Mouse (Mus musculus) lung, adult 2 months (tissue): Measurements from ENCODE around the gene Tmem212. TPM values are rescaled to one million over a fixed set of nuclear protein-coding genes. Genes with fewer than 3 reads are reported as not detected.
"Not testable (repeated sequence)": the region's sequence is repeated elsewhere in the genome, so short reads cannot be mapped to it uniquely, and the experiment has no call there.

Experiments
- DNase-seq: peaks from one replicate; pipeline ENCODE4 v3.0.0; 2022
- H3K4me1 ChIP-seq: fragments of 200-500 bp; 2 replicates; pipeline ENCODE4 v1.6.1; 2011; ENCODE audit warnings: low read length; ENCODE audit not compliant: control insufficient read depth, insufficient read depth
- H3K4me3 ChIP-seq: fragments of 200-500 bp; replicated peaks from 2 replicates; pipeline ENCODE3; 2011; ENCODE audit warnings: low read depth, mild to moderate bottlenecking, control low read depth, low read length; ENCODE audit errors: extremely low read depth
- CTCF ChIP-seq: fragments of 200-500 bp; IDR thresholded peaks from 2 replicates; pipeline ENCODE4 v1.5.1; 2011; ENCODE audit warnings: mild to moderate bottlenecking, low read length, control low read depth; ENCODE audit not compliant: insufficient read depth
- POLR2A ChIP-seq: fragments of 200-500 bp; IDR thresholded peaks from 2 replicates; pipeline ENCODE4 v1.6.1; 2011; ENCODE audit warnings: low read depth, mild to moderate bottlenecking, control low read depth, low read length, borderline replicate concordance; ENCODE audit errors: extremely low read depth
- WGBS: fragments of 180-500 bp; shearing (Covaris S2); methylation state at CpG from one replicate; pipeline ENCODE4 v1.1.7; 2018; 5-methylcytosine and 5-hydroxymethylcytosine counted together
- polyA plus RNA-seq: library from polyadenylated mRNA; depleted of rRNA; stranded (reverse); fragments of >200 nt; gene quantifications from 2 replicates; pipeline ENCODE4 v1.2.3, GENCODE M21; 2012; rRNA removed

Gene Tmem212
- polyA plus RNA-seq: 68.4 and 95.7 TPM in 2 replicates

DNA sequence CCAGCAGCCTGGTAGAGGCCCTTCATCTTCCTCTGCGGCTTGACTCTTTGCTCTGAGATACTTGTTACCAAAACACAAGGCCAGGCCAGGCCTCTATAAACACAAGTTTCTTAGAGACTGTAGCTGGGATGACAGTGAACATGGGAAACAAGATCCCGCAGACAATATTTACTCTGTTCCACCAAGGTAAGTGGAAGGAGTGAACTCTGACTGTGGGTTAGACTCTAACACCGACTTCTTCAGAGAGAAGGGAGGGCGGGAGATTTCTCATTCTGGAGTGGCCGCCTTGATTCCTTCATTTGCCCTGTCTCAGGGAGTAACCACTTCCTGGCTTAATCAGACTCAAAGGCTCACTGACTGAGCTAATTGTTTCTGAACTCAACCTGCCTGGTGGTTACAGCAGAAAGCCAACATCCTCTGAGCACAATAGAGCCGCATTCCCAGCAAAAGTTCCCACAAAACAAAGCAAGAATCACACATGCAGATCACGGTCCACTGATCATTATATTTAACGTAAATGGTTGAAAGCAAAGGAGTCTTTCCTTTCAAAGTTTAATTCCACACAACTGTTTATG lies at the start of gene Tmem212:
Gene Tmem212, minus strand, starts transcription at position 51 of the 575 bp plus-strand sequence.
- no peak for TF ChIP-seq CTCF
- TF ChIP-seq POLR2A: 0 out of 2 replicates have a peak, but pooled peaks have one; percentile 5
- Histone ChIP-seq H3K4me1 (peaks cover 7% of the 10 kb centered on the region), H3K4me3 (no peak within 1 kb of the TSS)
- no peak for DNase-seq
- WGBS: 50% methylated on average over 8 of the region's 8 CpGs

DNA sequence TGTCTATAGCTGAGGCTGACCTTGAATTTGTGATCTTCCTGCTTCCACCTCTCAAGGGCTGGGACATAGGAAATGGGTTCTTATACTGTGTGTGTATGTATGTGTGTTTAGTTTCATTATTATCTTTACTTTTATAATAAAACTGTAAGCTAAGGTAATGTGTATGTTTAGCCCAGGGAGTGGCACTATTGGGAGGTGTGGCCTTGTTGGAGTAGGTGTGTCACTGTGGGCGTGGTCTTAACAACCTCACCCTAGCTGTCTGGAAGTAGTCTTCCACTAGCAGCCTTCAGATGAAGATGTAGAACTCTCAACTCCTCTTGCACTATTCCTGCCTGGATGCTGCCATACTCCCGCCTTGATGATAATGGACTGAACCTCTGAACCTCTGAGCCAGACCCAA lies 49.2 kb upstream of the Tmem212 start:
- not testable (repeated sequence) for H3K4me3 ChIP-seq, H3K4me1 ChIP-seq, DNase-seq
- 89% methylated on average over 2 of the region's 2 CpGs for WGBS

- DNase-seq: no peak
- TF ChIP-seq POLR2A: no peak
- TF ChIP-seq CTCF: no peak
- WGBS: 70% methylated on average over 7 of the region's 7 CpGs
- Histone ChIP-seq H3K4me1 (peaks cover 4% of the 10 kb centered on the region; the same call in 1 of the 2 replicates), H3K4me3 (no peak overlapping the region)
Observed at GRCm38 (mm10) chr3:27942991-27943390, 46.8 kb upstream of the Tmem212 start.

DNA sequence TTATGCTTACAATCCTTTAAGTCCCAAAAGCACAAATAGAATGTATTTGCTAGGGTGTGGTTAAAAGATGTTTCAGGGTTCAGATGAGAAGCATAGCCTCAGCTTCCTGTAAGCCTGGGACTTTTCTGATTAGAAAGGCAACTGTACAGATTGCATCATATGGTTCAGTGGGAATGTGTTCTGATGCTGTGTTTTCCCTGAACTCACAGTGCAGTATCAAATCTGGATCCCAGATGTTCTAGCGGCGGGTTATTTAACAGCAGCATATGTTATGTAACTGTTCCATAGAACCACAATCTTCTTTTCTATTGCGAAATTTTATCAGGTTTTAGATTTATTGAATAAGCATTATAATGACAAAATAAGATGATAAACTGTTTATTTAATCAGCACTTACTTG lies 45.5 kb upstream of the Tmem212 start:
- WGBS: 85% methylated on average over 3 of the region's 3 CpGs
- Histone ChIP-seq H3K4me3 (no peak overlapping the region), H3K4me1 (peaks cover 6% of the 10 kb centered on the region)
- no peak for TF ChIP-seq POLR2A
- TF ChIP-seq CTCF: no peak
- no peak for DNase-seq

DNA sequence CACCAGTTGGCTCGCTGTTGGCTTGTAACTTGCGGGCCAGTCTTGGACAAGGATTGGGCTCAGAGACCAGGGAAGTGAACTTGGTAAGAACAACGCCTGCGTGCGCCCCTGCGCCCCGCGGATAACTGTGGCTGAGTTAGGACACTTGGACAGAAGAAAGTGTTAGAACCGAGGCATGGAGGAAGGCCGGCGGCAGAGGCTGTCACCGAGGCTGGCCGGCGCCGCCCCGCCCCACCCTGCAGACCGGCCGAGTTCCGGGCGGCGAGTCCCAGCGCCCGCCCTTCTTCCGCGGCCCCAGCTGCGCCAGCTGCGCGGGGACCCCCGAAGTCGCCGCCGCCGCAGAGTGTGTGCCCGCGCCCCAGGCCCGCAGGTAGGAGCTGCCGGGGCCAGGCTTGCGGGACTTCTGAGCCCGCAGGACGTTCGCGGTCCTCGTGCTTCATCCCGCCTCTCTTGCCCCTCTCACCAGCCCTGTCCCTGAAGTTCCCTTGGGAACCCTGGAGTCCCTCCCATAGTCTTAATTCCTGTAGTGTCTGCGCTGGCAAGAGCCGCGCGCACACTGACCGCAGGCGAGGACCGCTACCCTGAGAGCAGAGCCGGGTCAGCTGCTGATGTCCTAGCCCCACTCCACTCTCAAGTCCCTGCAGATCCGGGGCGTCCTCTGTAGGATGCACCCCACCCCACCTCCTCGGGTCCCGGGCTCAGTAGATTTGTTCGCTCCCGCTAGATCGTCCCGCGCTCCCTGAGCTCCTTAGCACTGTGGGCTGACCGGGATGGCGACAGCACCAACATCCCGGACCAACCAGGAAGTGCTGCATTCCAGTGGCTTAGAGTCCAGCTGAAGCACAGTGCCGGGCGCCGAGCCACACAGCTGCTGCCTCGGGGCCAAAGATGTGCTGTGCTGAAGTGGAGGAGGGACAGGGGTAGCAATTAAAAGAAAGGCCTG lies 42.5 kb upstream of the Tmem212 start, which contains the start of gene Pld1:
Gene Pld1, plus strand, starts transcription at position 315 of the 943 bp plus-strand sequence.
- WGBS: under 1% methylated on average over 68 of the region's 68 CpGs
- DNase-seq: peak; percentile 79
- Histone ChIP-seq H3K4me1 (peaks cover 6% of the 10 kb centered on the region), H3K4me3 (peak within 1 kb of the TSS; percentile 65)
- TF ChIP-seq CTCF: no peak
- TF ChIP-seq POLR2A: peak; percentile 72; the same call in 1 of the 2 replicates

GRCm38 (mm10) chr3:27937144-27938110 lies 41.3 kb upstream of the Tmem212 start:
- Histone ChIP-seq H3K4me3 (no peak overlapping the region), H3K4me1 (peaks cover 6% of the 10 kb centered on the region)
- TF ChIP-seq POLR2A (no peak), CTCF (no peak)
- DNase-seq: no peak
- 65% methylated on average over 13 of the region's 13 CpGs for WGBS

- Histone ChIP-seq H3K4me1 (peaks cover 6% of the 10 kb centered on the region), H3K4me3 (no peak overlapping the region)
- no peak for DNase-seq
- WGBS: 73% methylated on average over 5 of the region's 5 CpGs
- TF ChIP-seq POLR2A: no peak
- no peak for TF ChIP-seq CTCF
Observed at GRCm38 (mm10) chr3:27936731-27937130, 40.6 kb upstream of the Tmem212 start.

- 86% methylated on average over 3 of the region's 3 CpGs for WGBS
- DNase-seq: no peak
- Histone ChIP-seq H3K4me1 (peaks cover 6% of the 10 kb centered on the region), H3K4me3 (no peak overlapping the region)
- TF ChIP-seq CTCF: no peak
- TF ChIP-seq POLR2A: no peak
Observed at GRCm38 (mm10) chr3:27935644-27936043, 39.5 kb upstream of the Tmem212 start.

DNA sequence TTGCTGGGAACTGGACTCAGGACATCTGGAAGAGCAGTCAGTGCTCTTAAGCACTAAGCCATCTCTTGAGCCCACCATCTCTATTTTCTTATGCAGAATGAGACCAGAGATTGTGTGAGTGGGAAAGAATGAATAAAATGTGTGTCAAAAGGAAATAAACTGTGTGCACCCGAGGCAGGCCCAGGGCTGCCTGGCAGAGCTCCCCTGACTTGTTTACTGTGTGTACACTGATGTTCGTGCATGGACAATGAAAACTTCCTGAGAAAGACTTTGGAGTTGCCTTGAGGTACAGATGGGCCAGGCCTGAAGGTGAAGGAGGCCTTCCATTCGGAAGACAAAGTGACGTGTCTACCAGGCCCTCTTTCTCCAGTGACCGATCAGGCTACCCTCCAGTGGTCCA lies 36.2 kb upstream of the Tmem212 start:
- TF ChIP-seq POLR2A (no peak), CTCF (no peak)
- 78% methylated on average over 5 of the region's 5 CpGs for WGBS
- no peak overlapping the region for H3K4me3 ChIP-seq

More for the DNA sequence above, 36.2 kb upstream of the Tmem212 start:
- no peaks in the 10 kb centered on the region for H3K4me1 ChIP-seq
- DNase-seq: no peak
